Mouse (Mus musculus) kidney, embryonic 16.5 days (tissue): ENCODE results near the gene Xpnpep1. TPM values are rescaled to one million over a fixed set of nuclear protein-coding genes. Genes with fewer than 3 reads are reported as not detected.

Experiments used
- ATAC-seq: fragments of 200-750 bp; cut with Nextera tagmentation; 2 replicates; pipeline ENCODE4 v1.8.0; 2017; ENCODE audit warnings: moderate TSS enrichment; ENCODE audit not compliant: low FRiP score, low TSS enrichment
- H3K27ac ChIP-seq: fragments of 300-500 bp; sonication (generic); 2 replicates; pipeline ENCODE4 v1.5.1; 2014; ENCODE audit warnings: low read length
- H3K27me3 ChIP-seq: fragments of 300-500 bp; sonication (generic); 2 replicates; pipeline ENCODE4 v1.6.1; 2014; ENCODE audit warnings: low read length, control low read depth, mixed read lengths; ENCODE audit not compliant: insufficient read depth
- H3K36me3 ChIP-seq: fragments of 300-500 bp; sonication (generic); 2 replicates; pipeline ENCODE4 v1.6.1; 2014; ENCODE audit warnings: low read length, control low read depth, mixed read lengths; ENCODE audit not compliant: insufficient read depth
- H3K4me1 ChIP-seq: fragments of 300-500 bp; sonication (generic); 2 replicates; pipeline ENCODE4 v1.6.1; 2014; ENCODE audit warnings: low read length, control low read depth, mixed read lengths; ENCODE audit not compliant: insufficient read depth
- H3K4me2 ChIP-seq: fragments of 300-500 bp; sonication (generic); replicated peaks from 2 replicates; pipeline ENCODE4 v1.6.1; 2014; ENCODE audit warnings: low read depth, low read length
- H3K4me3 ChIP-seq: fragments of 300-500 bp; sonication (generic); 2 replicates; pipeline ENCODE4 v1.5.1; 2014; ENCODE audit warnings: mild to moderate bottlenecking, low read length
- H3K9ac ChIP-seq: fragments of 300-500 bp; sonication (generic); replicated peaks from 2 replicates; pipeline ENCODE4 v1.6.1; 2014; ENCODE audit warnings: low read length
- H3K9me3 ChIP-seq: fragments of 300-500 bp; sonication (generic); 2 replicates; pipeline ENCODE4 v1.6.1; 2016; ENCODE audit warnings: low read length, control low read depth
- WGBS: fragments of 180-500 bp; shearing (Covaris S2); extraction: QIAGEN DNeasy Blood & Tissue Kit; methylation state at CpG from one replicate; pipeline ENCODE4 v1.1.7; 2014; 5-methylcytosine and 5-hydroxymethylcytosine counted together
- polyA plus RNA-seq: library from polyadenylated mRNA; unstranded; fragments of >200 nt; fragmentation: Nextera tagmentation; extraction: Ambion mirVana; gene quantifications from 2 replicates; pipeline ENCODE4 v1.2.1, GENCODE M21; 2015

Gene Xpnpep1
- polyA plus RNA-seq, 1 experiment from 2014 or later, result 166 TPM

GRCm38 (mm10) chr19:53069451-53069850, 29.4 kb upstream of the Xpnpep1 start:
- 58% methylated on average over 3 of the region's 3 CpGs for WGBS

GRCm38 (mm10) chr19:53066934-53067333, 26.9 kb upstream of the Xpnpep1 start:
- 18% methylated on average over 10 of the region's 10 CpGs for WGBS
- peak; percentile 83 for ATAC-seq

More at GRCm38 (mm10) chr19:53069451-53069850, 29.4 kb upstream of the Xpnpep1 start:
- Histone ChIP-seq H3K9ac (no peak overlapping the region), H3K9me3 (no peaks in the 10 kb centered on the region), H3K4me3 (no peak overlapping the region), H3K4me2 (no peak overlapping the region), H3K36me3 (no peaks in the 10 kb centered on the region), H3K27ac (no peak overlapping the region), H3K27me3 (no peaks in the 10 kb centered on the region), H3K4me1 (peaks cover 33% of the 10 kb centered on the region)
- ATAC-seq, result no peak

GRCm38 (mm10) chr19:53066531-53066930, 26.5 kb upstream of the Xpnpep1 start:
- WGBS, result 23% methylated on average over 9 of the region's 9 CpGs
- no peaks in the 10 kb centered on the region for H3K27me3 ChIP-seq
- peak overlapping the region; percentile 75 for H3K27ac ChIP-seq
- peak overlapping the region; percentile 46; the same call in 1 of the 2 replicates for H3K9ac ChIP-seq
- peak overlapping the region; percentile 45 for H3K4me2 ChIP-seq
- H3K9me3 ChIP-seq, result no peaks in the 10 kb centered on the region
- H3K4me3 ChIP-seq, result peak overlapping the region; percentile 20; the same call in 1 of the 2 replicates
- peak; percentile 68 for ATAC-seq
- no peaks in the 10 kb centered on the region for H3K36me3 ChIP-seq
- H3K4me1 ChIP-seq, result peaks cover 22% of the 10 kb centered on the region

More at GRCm38 (mm10) chr19:53066934-53067333, 26.9 kb upstream of the Xpnpep1 start:
- Histone ChIP-seq H3K4me3 (peak overlapping the region; percentile 20), H3K9ac (peak overlapping the region; percentile 46; the same call in 1 of the 2 replicates), H3K4me2 (peak overlapping the region; percentile 45), H3K36me3 (no peaks in the 10 kb centered on the region), H3K27me3 (no peaks in the 10 kb centered on the region), H3K9me3 (no peaks in the 10 kb centered on the region), H3K27ac (peak overlapping the region; percentile 75), H3K4me1 (peaks cover 26% of the 10 kb centered on the region)

GRCm38 (mm10) chr19:53064972-53065361, 25.0 kb upstream of the Xpnpep1 start:
- H3K27me3 ChIP-seq, result no peaks in the 10 kb centered on the region
- no peak overlapping the region for H3K4me2 ChIP-seq
- no peaks in the 10 kb centered on the region for H3K36me3 ChIP-seq
- no peaks in the 10 kb centered on the region for H3K9me3 ChIP-seq
- H3K27ac ChIP-seq, result no peak overlapping the region
- H3K4me1 ChIP-seq, result peaks cover 15% of the 10 kb centered on the region
- WGBS, result 36% methylated on average over 8 of the region's 8 CpGs
- H3K4me3 ChIP-seq, result no peak overlapping the region
- no peak for ATAC-seq
- H3K9ac ChIP-seq, result no peak overlapping the region

- H3K4me1 ChIP-seq, result peaks cover 15% of the 10 kb centered on the region
- no peak overlapping the region for H3K4me3 ChIP-seq
- no peaks in the 10 kb centered on the region for H3K36me3 ChIP-seq
- H3K4me2 ChIP-seq, result no peak overlapping the region
- no peak overlapping the region for H3K27ac ChIP-seq
- 59% methylated on average over 12 of the region's 12 CpGs for WGBS
- no peaks in the 10 kb centered on the region for H3K27me3 ChIP-seq
- ATAC-seq, result no peak
- no peak overlapping the region for H3K9ac ChIP-seq
- no peaks in the 10 kb centered on the region for H3K9me3 ChIP-seq
Measured at GRCm38 (mm10) chr19:53064292-53064971, 24.4 kb upstream of the Xpnpep1 start.

GRCm38 (mm10) chr19:53062046-53062445, 22.0 kb upstream of the Xpnpep1 start:
- Histone ChIP-seq H3K9me3 (no peaks in the 10 kb centered on the region), H3K27ac (no peak overlapping the region)
- WGBS, result 19% methylated on average over 3 of the region's 3 CpGs

GRCm38 (mm10) chr19:53059344-53060111, 19.5 kb upstream of the Xpnpep1 start:
- Histone ChIP-seq H3K27ac (no peak overlapping the region), H3K9ac (no peak overlapping the region), H3K4me3 (no peak overlapping the region), H3K36me3 (no peaks in the 10 kb centered on the region), H3K4me2 (no peak overlapping the region), H3K9me3 (no peaks in the 10 kb centered on the region), H3K4me1 (0 out of 2 replicates have a peak, but pooled peaks cover 6% of the 10 kb centered on the region), H3K27me3 (no peaks in the 10 kb centered on the region)
- no peak for ATAC-seq
- 92% methylated on average over 16 of the region's 16 CpGs for WGBS

More at GRCm38 (mm10) chr19:53062046-53062445, 22.0 kb upstream of the Xpnpep1 start:
- Histone ChIP-seq H3K9ac (no peak overlapping the region), H3K4me2 (no peak overlapping the region), H3K27me3 (no peaks in the 10 kb centered on the region), H3K4me3 (no peak overlapping the region), H3K36me3 (no peaks in the 10 kb centered on the region), H3K4me1 (peaks cover 19% of the 10 kb centered on the region)
- ATAC-seq, result no peak

GRCm38 (mm10) chr19:53058726-53059334, 18.8 kb upstream of the Xpnpep1 start:
- H3K9me3 ChIP-seq, result no peaks in the 10 kb centered on the region
- no peak overlapping the region for H3K9ac ChIP-seq
- no peaks in the 10 kb centered on the region for H3K36me3 ChIP-seq
- H3K4me1 ChIP-seq, result 0 out of 2 replicates have a peak, but pooled peaks cover 6% of the 10 kb centered on the region
- H3K27me3 ChIP-seq, result no peaks in the 10 kb centered on the region
- no peak overlapping the region for H3K4me2 ChIP-seq
- WGBS, result 63% methylated on average over 8 of the region's 8 CpGs
- H3K4me3 ChIP-seq, result no peak overlapping the region
- peak; percentile 68; the same call in 1 of the 2 replicates for ATAC-seq
- peak overlapping the region; percentile 60 for H3K27ac ChIP-seq

GRCm38 (mm10) chr19:53057980-53058725, 18.1 kb upstream of the Xpnpep1 start:
- Histone ChIP-seq H3K27ac (peak overlapping the region; percentile 60), H3K36me3 (no peaks in the 10 kb centered on the region), H3K9ac (no peak overlapping the region), H3K4me3 (no peak overlapping the region), H3K9me3 (no peaks in the 10 kb centered on the region), H3K4me2 (0 out of 2 replicates have a peak overlapping the region, but pooled peaks have one; percentile 3), H3K27me3 (no peaks in the 10 kb centered on the region), H3K4me1 (0 out of 2 replicates have a peak, but pooled peaks cover 6% of the 10 kb centered on the region)
- peak; percentile 63 for ATAC-seq
- 57% methylated on average over 16 of the region's 16 CpGs for WGBS
